Mouse (Mus musculus): ENCODE measurements around the gene Rlbp1. TPM values are rescaled to one million over a fixed set of nuclear protein-coding genes. Genes with fewer than 3 reads are reported as not detected.

Rlbp1 gene
- polyA plus RNA-seq, 1 experiment from 2014 or later, result 17.1 TPM

Other genes with a start within 250 kb of the Rlbp1 start
- 132 and 236 TPM in 2 replicates for gene Mfge8, start 238.0 kb downstream of the Rlbp1 start, polyA plus RNA-seq (2015; fragmentation: Nextera tagmentation; extraction: Ambion mirVana)
- gene Abhd2, start 113.8 kb downstream of the Rlbp1 start, polyA plus RNA-seq (2015; fragmentation: Nextera tagmentation; extraction: Ambion mirVana), result 18.7 and 19.3 TPM in 2 replicates
- 1.7 and 1.9 TPM in 2 replicates for gene Fanci, start 4.9 kb upstream of the Rlbp1 start, polyA plus RNA-seq (2015; fragmentation: Nextera tagmentation; extraction: Ambion mirVana)
- 19.7 and 22.0 TPM in 2 replicates for gene Polg, start 79.3 kb upstream of the Rlbp1 start, polyA plus RNA-seq (2015; fragmentation: Nextera tagmentation; extraction: Ambion mirVana)
- 2.3 and 4.3 TPM in 2 replicates for gene Rhcg, start 230.6 kb upstream of the Rlbp1 start, polyA plus RNA-seq (2015; fragmentation: Nextera tagmentation; extraction: Ambion mirVana)

All from midbrain, embryonic 16.5 days (tissue).